Mouse (Mus musculus) layer of hippocampus, postnatal 10 days (tissue): ENCODE data around the gene Atp2a2. TPM values are rescaled to one million over a fixed set of nuclear protein-coding genes. Genes with fewer than 3 reads are reported as not detected.
"Not testable (repeated sequence)": the region's sequence is repeated elsewhere in the genome, so short reads cannot be mapped to it uniquely, and the experiment has no call there.

Experiments
- DNase-seq, 2 experiments: peaks; one replicate each; pipeline ENCODE4 v3.0.0; 2021; ENCODE audit warnings: low spot score in 2 of 2
- total RNA-seq, 2 experiments: library from RNA; stranded (reverse); gene quantifications; 2 replicates each; pipeline ENCODE4 v1.2.3; 2021

The Atp2a2 gene
- total RNA-seq, 2 experiments from 2014 or later = 511 to 561 TPM

GRCm38 (mm10) chr5:122500141-122500540 is 1.9 kb downstream of the Atp2a2 start:
- no peak for DNase-seq

DNA sequence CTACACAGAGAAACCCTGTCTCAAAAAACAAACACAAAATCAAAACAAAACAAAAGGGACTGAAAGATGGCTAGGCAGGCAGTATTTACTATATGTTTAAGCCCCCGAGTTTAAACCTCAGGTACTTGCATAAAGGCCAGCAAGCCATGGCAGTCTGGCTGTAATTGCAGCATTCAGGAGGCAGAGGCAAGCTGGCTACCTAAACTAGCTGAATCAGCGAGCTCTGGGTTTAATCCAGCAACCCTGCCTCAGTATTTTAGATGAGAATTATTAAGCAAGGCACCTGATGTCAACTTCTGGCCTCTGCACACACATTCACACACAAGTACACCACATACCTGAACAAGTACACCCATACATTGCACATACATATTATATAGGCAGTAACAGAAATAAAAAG is 4.0 kb downstream of the Atp2a2 start:
- no peak for DNase-seq

- no peak for DNase-seq
Observed at GRCm38 (mm10) chr5:122496990-122497389, 5.0 kb downstream of the Atp2a2 start.

GRCm38 (mm10) chr5:122494449-122494848 is 7.6 kb downstream of the Atp2a2 start:
- DNase-seq = no peak

DNA sequence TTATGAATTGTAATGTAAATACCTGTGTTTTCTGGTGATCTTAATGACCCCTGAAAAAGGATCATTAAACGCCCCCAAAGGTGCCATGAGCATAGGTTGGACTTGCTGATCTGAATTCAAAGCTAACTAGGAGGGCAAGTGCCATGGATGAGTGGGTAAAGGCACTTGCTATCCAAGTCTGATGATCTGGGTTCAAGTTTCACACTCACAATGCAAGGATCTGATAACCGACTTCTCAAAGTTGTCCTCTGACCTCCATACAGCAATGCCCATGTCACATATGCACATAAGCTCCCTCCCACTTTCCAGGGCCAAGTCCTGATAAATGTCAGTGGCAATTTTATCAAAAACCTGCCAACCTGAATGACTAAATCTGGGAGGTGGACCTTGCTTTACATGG is 9.0 kb downstream of the Atp2a2 start:
- no peak for DNase-seq

DNA sequence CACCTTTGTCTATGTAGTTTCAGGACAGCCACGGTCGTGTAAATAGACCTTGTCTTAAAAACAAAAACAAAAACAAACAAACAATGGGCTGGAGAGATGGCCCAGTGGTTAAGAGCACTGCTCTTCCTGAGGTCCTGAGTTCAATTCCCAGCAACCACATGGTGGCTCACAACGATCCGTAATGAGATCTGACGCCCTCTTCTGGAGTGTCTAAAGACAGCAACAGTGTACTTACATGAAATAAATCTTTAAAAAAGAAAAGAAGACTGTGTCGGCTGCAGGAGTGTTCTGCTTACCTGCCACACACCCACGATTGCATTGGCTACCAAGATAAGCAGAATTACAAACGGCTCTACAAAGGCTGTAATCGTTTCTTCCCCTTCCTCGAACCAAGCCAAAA is 10.6 kb downstream of the Atp2a2 start:
- no peak for DNase-seq

- DNase-seq = no peak
Observed at GRCm38 (mm10) chr5:122490148-122490547, 11.9 kb downstream of the Atp2a2 start.

- no peak for DNase-seq
Observed at GRCm38 (mm10) chr5:122487825-122488224, 14.2 kb downstream of the Atp2a2 start.

DNA sequence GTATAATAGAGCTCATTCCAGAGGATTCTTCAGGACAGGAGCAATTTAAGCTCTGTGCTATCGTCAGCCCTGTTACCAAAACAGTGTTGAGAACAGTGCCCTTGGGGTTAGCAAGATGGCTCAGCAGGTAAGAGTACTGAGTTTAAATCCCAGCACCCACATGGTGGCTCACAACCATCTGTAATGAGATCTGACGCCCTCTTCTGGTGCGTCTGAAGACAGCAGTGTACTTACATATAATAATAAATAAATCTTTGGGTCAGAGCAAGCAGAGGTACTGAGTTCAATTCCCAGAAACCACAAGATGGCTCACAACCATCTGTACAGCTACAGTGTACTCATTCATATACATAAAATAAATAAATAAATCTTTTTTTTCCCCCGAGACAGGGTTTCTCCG is 15.8 kb downstream of the Atp2a2 start:
- not testable (repeated sequence) for DNase-seq

GRCm38 (mm10) chr5:122482733-122483391 is 19.2 kb downstream of the Atp2a2 start:
- DNase-seq = no peak

GRCm38 (mm10) chr5:122481844-122482243 is 20.2 kb downstream of the Atp2a2 start:
- DNase-seq = no peak

DNA sequence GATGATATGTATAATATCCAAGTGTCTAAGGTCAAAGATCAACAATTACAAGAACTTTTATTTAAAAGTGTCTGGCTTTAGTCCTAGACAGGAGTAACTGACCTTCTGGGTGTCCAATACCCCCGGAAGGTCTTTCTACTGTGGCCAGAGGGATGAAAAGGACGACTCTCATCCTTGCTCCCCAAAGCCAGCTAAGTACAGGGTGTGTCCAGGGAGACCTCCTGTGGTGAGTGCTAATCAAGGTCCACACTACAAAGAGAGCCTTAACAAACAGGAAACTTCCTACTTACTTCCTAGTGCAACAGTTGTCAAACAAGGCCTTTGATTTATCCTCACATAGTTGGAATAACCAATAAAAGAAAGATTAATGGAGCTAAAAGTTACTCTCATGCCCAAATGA is 22.9 kb downstream of the Atp2a2 start:
- DNase-seq = no peak

- no peak for DNase-seq
Observed at GRCm38 (mm10) chr5:122477492-122477891, 24.5 kb downstream of the Atp2a2 start.

- no peak for DNase-seq
Observed at GRCm38 (mm10) chr5:122476078-122476477, 25.9 kb downstream of the Atp2a2 start.

GRCm38 (mm10) chr5:122474643-122475363 is 27.2 kb downstream of the Atp2a2 start:
- DNase-seq = no peak

DNA sequence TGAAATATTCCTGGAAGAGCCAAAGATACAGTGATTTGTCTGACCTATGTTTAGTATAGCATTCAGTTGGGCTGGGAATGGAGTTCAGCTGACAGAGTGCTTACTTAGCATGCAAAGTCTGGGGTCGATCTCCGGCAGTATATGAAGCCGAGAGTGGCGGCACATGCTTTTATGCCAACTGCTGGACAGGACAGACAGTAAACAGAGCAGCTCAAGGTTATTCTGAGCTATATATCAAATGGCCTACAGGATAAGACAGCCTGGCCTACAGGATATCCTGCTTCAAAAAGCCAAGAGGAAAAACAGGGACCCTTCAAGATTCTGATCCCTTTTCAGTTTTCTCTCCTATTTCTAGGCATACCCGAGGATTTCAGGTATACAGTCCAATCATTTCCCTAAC is 30.4 kb downstream of the Atp2a2 start:
- no peak for DNase-seq

DNA sequence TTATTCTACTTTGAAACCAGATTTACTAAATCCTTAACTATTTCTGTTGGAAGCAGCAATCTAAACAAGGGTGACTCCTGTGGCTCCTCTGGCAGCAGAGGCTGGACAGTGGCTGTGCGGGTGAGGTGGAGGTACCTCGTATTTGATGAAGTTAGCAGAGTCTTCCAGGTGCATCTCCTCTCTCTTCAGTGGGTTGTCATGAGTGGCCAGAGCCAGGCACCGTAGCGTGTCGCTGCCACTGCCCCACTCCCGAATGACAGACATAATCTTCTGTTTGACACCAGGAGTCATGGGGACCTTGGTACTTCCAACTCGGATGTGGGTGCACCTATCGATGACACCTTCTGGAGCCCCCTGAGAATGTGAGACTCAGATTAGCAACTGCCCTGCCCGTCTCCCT is 40.6 kb downstream of the Atp2a2 start:
- no peak for DNase-seq

GRCm38 (mm10) chr5:122460656-122461055 is 41.4 kb downstream of the Atp2a2 start:
- no peak for DNase-seq

- no peak for DNase-seq
Observed at GRCm38 (mm10) chr5:122459335-122459734, 42.7 kb downstream of the Atp2a2 start.

- DNase-seq = no peak
Observed at GRCm38 (mm10) chr5:122458066-122458465, 44.0 kb downstream of the Atp2a2 start.

GRCm38 (mm10) chr5:122457054-122457453 is 45.0 kb downstream of the Atp2a2 start:
- not testable (repeated sequence) for DNase-seq

DNA sequence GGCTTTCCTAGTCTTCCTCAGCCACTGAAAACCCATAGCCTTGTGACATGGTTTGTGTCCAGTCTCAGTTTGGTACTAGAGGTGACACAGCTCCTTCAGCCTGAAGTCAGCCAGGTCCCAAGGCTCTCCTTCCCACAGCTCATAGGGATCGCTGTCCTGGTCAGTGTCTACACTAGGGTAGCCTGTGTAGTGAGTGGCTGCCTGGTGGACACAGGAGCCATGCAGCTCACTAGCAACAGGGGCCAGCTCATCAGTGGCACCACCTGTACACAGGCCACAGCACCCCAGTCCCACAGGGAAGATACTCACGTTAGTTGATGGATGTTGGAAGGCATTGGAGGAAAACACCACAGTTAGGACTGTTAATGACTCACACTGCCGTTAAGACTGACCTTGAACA is 46.4 kb downstream of the Atp2a2 start:
- no peak for DNase-seq

- no peak for DNase-seq
Observed at GRCm38 (mm10) chr5:122454883-122455282, 47.1 kb downstream of the Atp2a2 start.
